Mouse (Mus musculus) lung, postnatal 0 days (tissue): Measurements from ENCODE around the gene Rfpl4. TPM values are rescaled to one million over a fixed set of nuclear protein-coding genes. Genes with fewer than 3 reads are reported as not detected.
"Not testable (repeated sequence)": the region's sequence is repeated elsewhere in the genome, so short reads cannot be mapped to it uniquely, and the experiment has no call there.

Experiments
- ATAC-seq: fragments of 200-750 bp; cut with Nextera tagmentation; 2 replicates; pipeline ENCODE4 v1.8.0; 2017; ENCODE audit warnings: moderate library complexity
- DNase-seq: peaks from one replicate; pipeline ENCODE4 v3.0.0-alpha.2; 2016; ENCODE audit warnings: low spot score
- H3K27ac ChIP-seq: fragments of 300-500 bp; sonication (generic); 2 replicates; pipeline ENCODE4 v1.5.1; 2014; ENCODE audit warnings: antibody characterized with exemption, mild to moderate bottlenecking, low read length, mixed read lengths
- H3K27me3 ChIP-seq: fragments of 300-500 bp; sonication (generic); replicated peaks from 2 replicates; pipeline ENCODE4 v1.6.1; 2014; ENCODE audit warnings: low read length, mixed read lengths; ENCODE audit not compliant: insufficient read depth
- H3K36me3 ChIP-seq: fragments of 300-500 bp; sonication (generic); 2 replicates; pipeline ENCODE4 v1.6.1; 2014; ENCODE audit warnings: low read length, mixed read lengths; ENCODE audit not compliant: insufficient read depth
- H3K4me1 ChIP-seq: fragments of 300-500 bp; sonication (generic); 2 replicates; pipeline ENCODE4 v1.6.1; 2014; ENCODE audit warnings: antibody characterized with exemption, low read depth, low read length, mixed read lengths; ENCODE audit not compliant: insufficient read depth
- H3K4me2 ChIP-seq: fragments of 300-500 bp; sonication (generic); replicated peaks from 2 replicates; pipeline ENCODE4 v1.6.1; 2014; ENCODE audit warnings: low read depth, mild to moderate bottlenecking, low read length, moderate library complexity, mixed read lengths
- H3K4me3 ChIP-seq: fragments of 300-500 bp; sonication (generic); 2 replicates; pipeline ENCODE4 v1.5.1; 2014; ENCODE audit warnings: low read depth, low read length
- H3K9ac ChIP-seq: fragments of 300-500 bp; sonication (generic); replicated peaks from 2 replicates; pipeline ENCODE4 v1.6.1; 2014; ENCODE audit warnings: low read depth, mild to moderate bottlenecking
- H3K9me3 ChIP-seq: fragments of 300-500 bp; sonication (generic); 2 replicates; pipeline ENCODE4 v1.6.1; 2016; ENCODE audit warnings: low read length, mixed read lengths
- CTCF ChIP-seq: IDR thresholded peaks from 2 replicates; pipeline ENCODE4 v1.5.1; 2016; ENCODE audit warnings: antibody characterized with exemption, mild to moderate bottlenecking
- EP300 ChIP-seq: IDR thresholded peaks from 2 replicates; pipeline ENCODE4 v1.6.1; 2016; ENCODE audit warnings: antibody characterized with exemption, mild to moderate bottlenecking, control low read depth
- WGBS: fragments of 180-500 bp; shearing (Covaris S2); extraction: QIAGEN DNeasy Blood & Tissue Kit; methylation state at CpG from one replicate; pipeline ENCODE4 v1.1.7; 2014; 5-methylcytosine and 5-hydroxymethylcytosine counted together
- polyA plus RNA-seq: library from polyadenylated mRNA; unstranded; fragments of >200 nt; fragmentation: Nextera tagmentation; extraction: Ambion mirVana; gene quantifications from 2 replicates; pipeline ENCODE4 v1.2.1, GENCODE M21; 2015

The Rfpl4 gene
- not detected in 2 replicates for polyA plus RNA-seq

DNA sequence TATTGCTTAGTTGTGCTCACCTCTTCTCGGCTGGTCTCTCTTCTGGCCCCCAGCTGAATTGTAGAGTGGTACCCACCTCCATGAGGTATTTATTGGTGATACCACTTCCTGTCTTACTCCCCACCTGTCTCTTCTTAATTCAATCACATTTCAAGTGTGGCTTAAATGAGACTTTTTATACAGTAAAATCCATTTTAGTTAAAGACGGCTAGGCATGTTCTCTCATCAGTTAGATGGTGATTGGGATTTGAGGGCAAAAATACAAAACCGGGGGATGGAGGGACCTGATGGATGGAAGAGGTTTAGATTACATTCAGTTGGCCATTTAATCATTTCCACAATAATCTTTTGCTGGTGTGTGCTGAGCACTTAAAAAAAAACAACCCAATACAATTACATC lies at the start of gene Rfpl4:
Gene Rfpl4 (minus strand): TSS at position 101 of the 400 bp plus-strand sequence.
- no peak within 1 kb of the TSS for H3K9ac ChIP-seq
- H3K4me2 ChIP-seq = no peak within 1 kb of the TSS
- H3K27ac ChIP-seq = no peak within 1 kb of the TSS
- H3K9me3 ChIP-seq = no peaks in the 10 kb centered on the region
- H3K27me3 ChIP-seq = no peaks in the 10 kb centered on the region
- WGBS = 79% methylated on average over 3 of the region's 3 CpGs
- no peak for ATAC-seq
- H3K36me3 ChIP-seq = no peaks in the 10 kb centered on the region
- H3K4me3 ChIP-seq = no peak within 1 kb of the TSS
- TF ChIP-seq EP300 (no peak), CTCF (no peak)
- H3K4me1 ChIP-seq = no peaks in the 10 kb centered on the region; the same call in 1 of the 2 replicates
- DNase-seq = no peak

DNA sequence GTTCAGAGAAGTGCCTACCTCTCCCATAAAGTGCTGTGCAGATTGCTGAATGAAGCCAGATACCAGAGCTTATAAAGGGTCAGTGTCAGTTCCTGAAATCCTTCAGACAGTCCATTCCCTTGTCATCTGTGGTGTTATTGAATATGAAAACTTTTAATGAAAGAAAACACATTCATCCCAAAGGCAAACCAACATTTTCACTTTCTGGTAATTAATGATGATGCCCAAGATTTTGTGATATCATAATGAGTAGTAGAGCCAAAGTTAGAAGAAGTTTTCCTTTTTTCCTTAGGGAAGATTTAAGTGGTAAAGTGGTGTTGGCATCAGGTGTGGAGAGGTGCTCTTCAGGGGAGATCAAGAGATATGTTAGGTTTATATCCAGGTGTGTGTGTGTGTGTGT lies 32.8 kb upstream of the Rfpl4 start, which contains the start of gene Vmn1r55:
Gene Vmn1r55 (minus strand): TSS at position 101 of the 400 bp plus-strand sequence.
- not testable (repeated sequence) for H3K27ac ChIP-seq, H3K27me3 ChIP-seq, H3K36me3 ChIP-seq, DNase-seq, H3K4me3 ChIP-seq, H3K4me2 ChIP-seq, ATAC-seq, H3K4me1 ChIP-seq, H3K9me3 ChIP-seq, H3K9ac ChIP-seq

DNA sequence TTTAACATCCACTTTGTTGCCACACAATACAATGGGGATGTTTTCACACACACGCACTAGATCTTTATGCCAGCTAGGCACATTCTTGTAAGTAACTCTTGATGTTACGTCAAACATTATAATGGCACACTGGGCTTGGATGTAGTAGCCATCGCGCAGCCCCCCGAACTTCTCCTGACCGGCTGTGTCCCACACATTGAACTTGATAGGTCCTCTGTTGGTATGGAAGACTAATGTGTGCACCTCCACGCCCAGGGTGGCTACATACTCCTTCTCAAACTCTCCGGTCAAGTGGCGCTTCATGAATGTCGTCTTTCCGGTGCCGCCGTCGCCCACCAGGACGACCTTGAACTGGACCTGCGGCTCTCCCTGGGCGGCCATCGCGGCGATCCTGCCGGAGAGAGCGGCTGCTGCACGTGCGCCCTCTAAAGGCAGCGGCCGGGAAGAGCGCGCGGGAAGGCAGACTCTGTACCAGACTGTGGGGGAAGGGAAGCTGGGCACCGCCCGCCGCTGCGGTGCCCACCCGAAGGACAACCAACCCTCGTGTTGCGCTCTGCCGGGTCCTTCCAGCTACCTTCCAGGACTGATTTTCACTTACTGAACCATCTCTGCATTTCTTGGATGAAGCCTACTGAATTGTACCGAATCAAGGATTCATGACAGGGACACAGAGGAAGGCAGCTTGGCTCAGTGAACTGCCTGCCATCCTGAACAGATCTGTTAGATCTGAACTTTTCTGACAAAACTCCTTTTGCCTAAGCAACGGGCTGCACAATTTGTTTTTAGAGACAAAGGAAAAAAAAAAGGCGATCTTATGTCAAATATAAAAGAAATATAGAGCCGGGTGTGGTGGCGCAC lies 9.0 kb upstream of the Rfpl4 start, which contains the start of gene Rasl2-9:
Gene Rasl2-9 (minus strand): TSS at position 402 of the 858 bp plus-strand sequence.
- ATAC-seq (peak; percentile 87), DNase-seq (peak; percentile 71)
- Histone ChIP-seq H3K27me3 (no peaks in the 10 kb centered on the region), H3K4me2 (peak within 1 kb of the TSS; percentile 61), H3K4me3 (peak within 1 kb of the TSS; percentile 32), H3K36me3 (no peaks in the 10 kb centered on the region), H3K27ac (no peak within 1 kb of the TSS), H3K4me1 (peaks cover 3% of the 10 kb centered on the region; the same call in 1 of the 2 replicates), H3K9ac (no peak within 1 kb of the TSS), H3K9me3 (no peaks in the 10 kb centered on the region)
- TF ChIP-seq CTCF = peak; percentile 87
- TF ChIP-seq EP300 = no peak
- WGBS = 17% methylated on average over 42 of the region's 42 CpGs

DNA sequence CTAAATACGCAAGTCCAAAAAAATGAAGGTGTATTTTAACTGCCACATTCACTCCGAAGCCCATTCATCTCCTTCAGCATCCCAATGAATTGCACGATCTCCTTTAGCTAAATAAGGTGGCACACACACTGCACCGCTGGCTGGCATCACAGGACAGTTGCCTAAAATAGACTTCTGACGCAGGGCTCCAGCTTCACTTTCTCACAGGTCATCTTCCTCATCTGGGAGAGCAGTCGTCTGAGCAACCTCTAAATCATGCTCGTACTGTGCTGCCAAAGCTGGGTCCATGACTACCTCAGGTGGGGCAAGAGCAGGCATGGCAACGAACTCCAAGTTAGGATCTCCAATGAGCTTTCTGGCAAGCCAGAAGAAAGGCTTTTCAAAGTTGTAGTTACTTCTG lies 8.3 kb upstream of the Rfpl4 start:
- no peak overlapping the region for H3K4me3 ChIP-seq
- WGBS = 83% methylated on average over 8 of the region's 8 CpGs
- no peaks in the 10 kb centered on the region for H3K36me3 ChIP-seq
- DNase-seq = no peak
- H3K27ac ChIP-seq = no peak overlapping the region
- peaks cover 3% of the 10 kb centered on the region; the same call in 1 of the 2 replicates for H3K4me1 ChIP-seq
- H3K9me3 ChIP-seq = no peaks in the 10 kb centered on the region
- ATAC-seq = no peak
- H3K27me3 ChIP-seq = no peaks in the 10 kb centered on the region
- TF ChIP-seq CTCF (no peak), EP300 (no peak)
- H3K9ac ChIP-seq = no peak overlapping the region
- H3K4me2 ChIP-seq = no peak overlapping the region

DNA sequence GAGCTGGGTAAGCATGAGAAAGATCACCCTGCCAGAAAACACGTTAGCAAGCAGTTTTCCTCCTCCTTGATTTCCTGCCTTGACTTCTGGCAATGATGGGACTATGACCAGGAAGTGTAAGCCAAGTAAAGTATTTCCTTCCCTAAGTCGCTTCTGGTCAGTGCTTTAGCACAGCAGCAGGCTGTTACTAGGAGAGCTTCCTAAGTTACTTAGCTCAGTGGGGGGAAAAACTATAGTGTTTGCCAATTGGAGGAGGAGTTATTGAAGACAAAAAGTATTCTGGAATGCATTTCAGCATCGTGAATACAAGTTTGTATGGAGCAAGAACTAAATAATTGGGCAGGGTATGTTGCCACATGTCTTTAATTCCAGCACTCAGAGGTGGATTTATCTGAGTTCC lies 4.0 kb downstream of the Rfpl4 start:
- Histone ChIP-seq H3K36me3 (no peaks in the 10 kb centered on the region), H3K4me2 (no peak overlapping the region), H3K9me3 (no peaks in the 10 kb centered on the region), H3K27ac (no peak overlapping the region), H3K4me3 (no peak overlapping the region), H3K27me3 (no peaks in the 10 kb centered on the region), H3K9ac (no peak overlapping the region), H3K4me1 (no peaks in the 10 kb centered on the region; the same call in 1 of the 2 replicates)
- WGBS = 22% methylated on average over 3 of the region's 3 CpGs
- DNase-seq (peak; percentile 75), ATAC-seq (peak; percentile 68)
- TF ChIP-seq CTCF (no peak), EP300 (no peak)

DNA sequence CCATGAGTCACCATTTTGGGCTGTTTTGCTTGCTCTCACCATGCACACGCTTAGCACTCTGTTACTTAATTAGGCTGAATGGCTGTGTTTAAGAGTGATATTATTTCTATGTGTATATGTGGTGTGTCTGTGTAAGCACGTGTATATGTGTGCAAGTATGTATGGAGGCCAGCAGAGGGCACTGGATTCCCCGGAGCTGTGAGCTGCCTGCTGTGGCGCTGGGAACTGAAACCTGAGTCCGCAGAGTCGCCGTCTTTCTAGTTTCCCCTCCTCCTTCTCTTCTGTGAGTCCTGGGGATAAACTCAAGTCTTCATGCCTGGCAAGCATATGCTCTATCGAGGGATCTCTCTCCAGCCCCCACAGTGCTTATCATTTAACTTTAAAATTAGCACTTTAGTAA lies 7.4 kb downstream of the Rfpl4 start:
- Histone ChIP-seq H3K9me3 (no peaks in the 10 kb centered on the region), H3K9ac (no peak overlapping the region), H3K36me3 (no peaks in the 10 kb centered on the region), H3K4me1 (no peaks in the 10 kb centered on the region; the same call in 1 of the 2 replicates), H3K4me3 (no peak overlapping the region), H3K27ac (no peak overlapping the region), H3K27me3 (no peaks in the 10 kb centered on the region), H3K4me2 (no peak overlapping the region)
- WGBS = 82% methylated on average over 8 of the region's 8 CpGs
- DNase-seq (no peak), ATAC-seq (no peak)
- TF ChIP-seq CTCF = no peak
- TF ChIP-seq EP300 = no peak
